ENCODE assay signal across 8 mouse cellular contexts in the genomic region with DNA sequence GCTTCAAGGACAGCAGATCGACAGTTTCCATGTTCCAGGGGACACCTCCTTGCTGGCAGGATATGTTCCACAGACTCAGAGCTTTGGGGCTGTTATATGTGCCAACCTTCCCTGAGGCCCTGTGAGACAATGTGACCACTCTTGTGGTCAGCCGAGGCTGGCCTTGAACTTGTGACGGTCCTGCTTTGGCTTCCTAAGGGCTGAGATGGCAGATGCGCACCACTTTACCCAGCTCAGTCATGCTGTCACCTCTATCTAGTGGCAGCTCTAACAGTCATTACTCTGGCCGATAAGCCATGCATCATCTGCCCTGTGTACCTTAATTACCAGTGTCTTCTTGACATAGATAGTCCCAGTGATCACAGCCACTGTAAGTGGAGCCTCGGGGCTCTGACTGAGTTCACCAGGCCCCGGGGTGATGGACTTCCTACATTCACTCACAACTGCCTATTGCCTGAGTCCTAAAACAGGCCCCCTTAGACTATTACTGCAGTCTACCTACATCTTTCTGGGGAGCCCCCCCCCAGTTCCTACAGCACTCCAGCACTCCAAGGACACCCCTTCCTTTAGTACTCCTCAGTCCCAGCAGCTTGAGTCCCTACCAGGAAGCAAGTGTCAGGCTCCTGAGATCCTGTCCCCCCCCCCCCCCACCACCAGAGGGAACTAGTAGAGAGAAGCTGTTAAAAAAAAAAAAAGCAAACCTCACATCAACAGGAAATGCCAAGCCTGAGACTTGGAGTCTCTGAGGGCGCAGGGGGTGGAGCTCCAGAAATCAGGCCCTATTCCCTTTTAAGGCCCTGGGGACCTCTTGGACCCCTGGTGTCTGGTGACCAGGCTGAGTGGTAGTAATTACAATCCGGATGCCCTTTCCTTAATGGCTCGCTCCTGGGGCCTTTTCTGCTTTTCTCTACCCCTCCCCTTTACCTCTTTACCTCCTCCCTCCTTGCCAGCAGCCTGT. TPM values are rescaled to one million over a fixed set of nuclear protein-coding genes. Genes with fewer than 3 reads are reported as not detected.
A peak's percentile ranks its signal among the peaks of the same experiment; 100 is the strongest.
DNase-seq lines count a peak whose midpoint lies in the region; ATAC-seq and TF ChIP-seq lines count a peak whose summit lies in the region.

No protein-coding gene starts in this region.

- H3K27me3 ChIP-seq in spleen, adult 2 months (ENCODE audit: control insufficient read depth, insufficient read depth, low read length) = peaks cover 12% of the 10 kb centered on the region
- H3K27me3 ChIP-seq in heart, embryonic 12.5 days (replicated peaks) = peaks cover 42% of the 10 kb centered on the region
- H3K27me3 ChIP-seq in megakaryocyte, embryonic 14.5 days (replicated peaks) = peaks cover 50% of the 10 kb centered on the region

- peak overlapping the region; percentile 99 for H3K4me2 ChIP-seq in heart, embryonic 12.5 days

- TF ChIP-seq POLR2A in spleen, adult 2 months (IDR thresholded peaks at IDR 0.05; ENCODE audit: low read depth, low read length) = no peak

- peak overlapping the region; percentile 84 for H3K9ac ChIP-seq in heart, embryonic 12.5 days

- intact Hi-C loops in left cerebral cortex, postnatal 36 days (cut with DNase I) = loop anchor here (2.0 kb wide), 1 partner anchor 15 kb away; no protein-coding TSS in a partner anchor

- DNase-seq in spleen, adult 2 months (ENCODE audit: low read depth in 1 of 2, low spot score in 2 of 2) = no peak
- DNase-seq in spleen, adult 18-20 months = no peak
- DNase-seq in kidney, postnatal 14 days = peak; percentile 73
- no peak for DNase-seq in frontal cortex, adult 2 months (ENCODE audit: extremely low spot score in 1 of 2, low spot score in 1 of 2)
- no peak for DNase-seq in frontal cortex, postnatal 36 days (ENCODE audit: low spot score in 2 of 2)
- DNase-seq in left cerebral cortex, postnatal 36 days (ENCODE audit: low spot score in 2 of 2) = no peak

- peaks cover 35% of the 10 kb centered on the region for H3K4me1 ChIP-seq in spleen, adult 2 months (ENCODE audit: control insufficient read depth, insufficient read depth, insufficient read length)
- H3K4me1 ChIP-seq in heart, embryonic 12.5 days (replicated peaks) = peaks cover 63% of the 10 kb centered on the region
- peaks cover 73% of the 10 kb centered on the region for H3K4me1 ChIP-seq in megakaryocyte, embryonic 14.5 days

- peak overlapping the region; percentile 78 for H3K27ac ChIP-seq in spleen, adult 2 months (ENCODE audit: insufficient read depth, low read length)
- H3K27ac ChIP-seq in heart, embryonic 12.5 days (ENCODE audit: poor library complexity, severe bottlenecking) = peak overlapping the region; percentile 94

- H3K9me3 ChIP-seq in heart, embryonic 12.5 days (replicated peaks) = no peaks in the 10 kb centered on the region
- no peaks in the 10 kb centered on the region for H3K9me3 ChIP-seq in megakaryocyte, embryonic 14.5 days

- no peak for ATAC-seq in heart, embryonic 12.5 days (ENCODE audit: insufficient number of reproducible peaks, low FRiP score)

- 46% methylated on average over 10 of the region's 10 CpGs for WGBS in spleen, adult 2 months
- 34% methylated on average over 10 of the region's 10 CpGs for WGBS in heart, embryonic 12.5 days

- TF ChIP-seq CTCF in spleen, adult 2 months (IDR thresholded peaks at IDR 0.05; ENCODE audit: extremely low read depth, insufficient read depth, insufficient read length, insufficient replicate concordance) = no peak

- peak overlapping the region; percentile 35 for H3K4me3 ChIP-seq in spleen, adult 2 months (ENCODE audit: extremely low read depth, insufficient read depth, insufficient read length)
- H3K4me3 ChIP-seq in heart, embryonic 12.5 days = peak overlapping the region; percentile 61
- H3K4me3 ChIP-seq in megakaryocyte, embryonic 14.5 days (replicated peaks) = peak overlapping the region; percentile 91

- no peaks in the 10 kb centered on the region for H3K36me3 ChIP-seq in spleen, adult 2 months (ENCODE audit: control insufficient read depth, insufficient read depth, low read length)
- no peaks in the 10 kb centered on the region for H3K36me3 ChIP-seq in heart, embryonic 12.5 days
- H3K36me3 ChIP-seq in megakaryocyte, embryonic 14.5 days (replicated peaks; ENCODE audit: low read length) = no peaks in the 10 kb centered on the region

RNA-seq across cellular contexts. Expression of a gene that starts 1.9 kb away (rescaled TPM):
- 12.4 and 13.1 TPM in 2 replicates for polyA plus RNA-seq in spleen, adult 2 months (2012; rRNA removed)
- polyA plus RNA-seq in heart, embryonic 12.5 days (2016; fragmentation: Nextera tagmentation; extraction: Ambion mirVana) = 10.1 and 10.2 TPM in 2 replicates
- 8.2 and 26.2 TPM in 2 replicates for polyA plus RNA-seq in megakaryocyte, embryonic 14.5 days (2012; ENCODE audit: insufficient read depth, low replicate concordance)
- polyA plus RNA-seq in frontal cortex, adult 2 months (2012; rRNA removed) = 95.2 and 96.2 TPM in 2 replicates
- total RNA-seq in left cerebral cortex, postnatal 36 days (2021) = 10 to 100 TPM; 94.8 to 98.7 TPM

RNA-seq across cellular contexts. Expression of a gene that starts 17.6 kb away (rescaled TPM):
- polyA plus RNA-seq in spleen, adult 2 months (2012; rRNA removed) = 39.5 and 44.7 TPM in 2 replicates
- polyA plus RNA-seq in heart, embryonic 12.5 days (2016; fragmentation: Nextera tagmentation; extraction: Ambion mirVana) = 232 and 241 TPM in 2 replicates
- polyA plus RNA-seq in megakaryocyte, embryonic 14.5 days (2012; ENCODE audit: insufficient read depth, low replicate concordance) = 62.5 and 150 TPM in 2 replicates
- polyA plus RNA-seq in frontal cortex, adult 2 months (2012; rRNA removed) = 175 and 217 TPM in 2 replicates
- 100 to 1,000 TPM; 139 to 155 TPM for total RNA-seq in left cerebral cortex, postnatal 36 days (2021)

RNA-seq across cellular contexts. Expression of a gene that starts 36.4 kb away (rescaled TPM):
- polyA plus RNA-seq in spleen, adult 2 months (2012; rRNA removed) = 46.1 and 52.2 TPM in 2 replicates
- polyA plus RNA-seq in heart, embryonic 12.5 days (2016; fragmentation: Nextera tagmentation; extraction: Ambion mirVana) = 15.3 and 17.5 TPM in 2 replicates
- polyA plus RNA-seq in megakaryocyte, embryonic 14.5 days (2012; ENCODE audit: insufficient read depth, low replicate concordance) = 15.5 and 17.9 TPM in 2 replicates
- 16.5 and 19.1 TPM in 2 replicates for polyA plus RNA-seq in frontal cortex, adult 2 months (2012; rRNA removed)
- total RNA-seq in left cerebral cortex, postnatal 36 days (2021) = 10 to 100 TPM in 1 of 2 experiments, 1 to 10 TPM in 1; 9.1 to 15.3 TPM

Comparison
In these comparisons a context has a peak if more than half of its experiments do, and no peak if none do; other contexts are left out.
1. H3K4me3 ChIP-seq: peak in every context shown above with its lines; median percentile 91 in megakaryocyte, embryonic 14.5 days; 61 in heart, embryonic 12.5 days; 35 in spleen, adult 2 months.